Mouse (Mus musculus) heart, postnatal 0 days (tissue): Measurements from ENCODE around the gene Klc2.

Source experiments
- CTCF ChIP-seq: IDR thresholded peaks from 2 replicates; pipeline ENCODE4 v1.5.1; 2016; ENCODE audit warnings: antibody characterized with exemption, control low read depth, low read depth
- EP300 ChIP-seq: IDR thresholded peaks from 2 replicates; pipeline ENCODE4 v1.6.1; 2016; ENCODE audit warnings: antibody characterized with exemption, low read depth

- TF ChIP-seq CTCF: no peak
- TF ChIP-seq EP300: no peak
Observed at GRCm38 (mm10) chr19:5057876-5058775, 60.2 kb downstream of the Klc2 start.
